Mouse (Mus musculus): ENCODE results near the gene Cacna2d2.
"Not testable (repeated sequence)": the region's sequence is repeated elsewhere in the genome, so short reads cannot be mapped to it uniquely, and the experiment has no call there.

Cacna2d2 gene

GRCm38 (mm10) chr9:107553541-107554318 is 154.3 kb downstream of the Cacna2d2 start:
- in situ Hi-C loops (cut with MseI, MboI), result no loop called here

- in situ Hi-C loops (cut with MseI, MboI), result no loop called here
Measured at GRCm38 (mm10) chr9:107554319-107554825, 155.0 kb downstream of the Cacna2d2 start.

GRCm38 (mm10) chr9:107555031-107555457 is 155.6 kb downstream of the Cacna2d2 start:
- in situ Hi-C loops (cut with MseI, MboI), result no loop called here

- in situ Hi-C loops (cut with MseI, MboI), result no loop called here
Measured at GRCm38 (mm10) chr9:107555701-107556100, 156.3 kb downstream of the Cacna2d2 start.

- in situ Hi-C loops (cut with MseI, MboI), result no loop called here
Measured at GRCm38 (mm10) chr9:107556346-107556745, 156.9 kb downstream of the Cacna2d2 start.

- in situ Hi-C loops (cut with MseI, MboI), result no loop called here
Measured at GRCm38 (mm10) chr9:107563029-107563581, 163.7 kb downstream of the Cacna2d2 start, which contains the start of gene Tusc2. Gene Tusc2 (plus strand): TSS chr9:107563255.

- in situ Hi-C loops (cut with MseI, MboI), result not testable (repeated sequence)
Measured at GRCm38 (mm10) chr9:107565556-107565955, 166.1 kb downstream of the Cacna2d2 start.

- in situ Hi-C loops (cut with MseI, MboI), result no loop called here
Measured at GRCm38 (mm10) chr9:107566041-107566709, 166.8 kb downstream of the Cacna2d2 start.

- in situ Hi-C loops (cut with MseI, MboI), result no loop called here
Measured at GRCm38 (mm10) chr9:107566855-107567254, 167.4 kb downstream of the Cacna2d2 start.

- in situ Hi-C loops (cut with MseI, MboI), result no loop called here
Measured at GRCm38 (mm10) chr9:107567702-107568319, 168.4 kb downstream of the Cacna2d2 start, which contains the start of gene Hyal2. Gene Hyal2 (plus strand): TSS chr9:107567945.

- in situ Hi-C loops (cut with MseI, MboI), result no loop called here
Measured at GRCm38 (mm10) chr9:107568331-107569261, 169.2 kb downstream of the Cacna2d2 start.

- in situ Hi-C loops (cut with MseI, MboI), result no loop called here
Measured at GRCm38 (mm10) chr9:107569270-107569669, 169.9 kb downstream of the Cacna2d2 start.

GRCm38 (mm10) chr9:107570016-107570415 is 170.6 kb downstream of the Cacna2d2 start:
- in situ Hi-C loops (cut with MseI, MboI), result no loop called here

GRCm38 (mm10) chr9:107570845-107571244 is 171.4 kb downstream of the Cacna2d2 start:
- in situ Hi-C loops (cut with MseI, MboI), result no loop called here

GRCm38 (mm10) chr9:107571534-107572326 is 172.3 kb downstream of the Cacna2d2 start:
- in situ Hi-C loops (cut with MseI, MboI), result no loop called here

GRCm38 (mm10) chr9:107572327-107572662 is 172.9 kb downstream of the Cacna2d2 start:
- in situ Hi-C loops (cut with MseI, MboI), result no loop called here

GRCm38 (mm10) chr9:107573774-107574173 is 174.4 kb downstream of the Cacna2d2 start:
- in situ Hi-C loops (cut with MseI, MboI), result not testable (repeated sequence)

GRCm38 (mm10) chr9:107575579-107576356 is 176.4 kb downstream of the Cacna2d2 start:
- in situ Hi-C loops (cut with MseI, MboI), result no loop called here

Data from mouse trophoblast stem cell (cell line).